Mouse (Mus musculus) megakaryocyte, embryonic 14.5 days (primary cell): ENCODE results near the gene Ric8b.

Experiments
- FLI1 ChIP-seq: IDR thresholded peaks from 2 replicates; pipeline ENCODE4 v1.6.1; 2012; ENCODE audit warnings: low read length, inconsistent platforms, mixed read lengths
- GATA1 ChIP-seq: IDR thresholded peaks from 3 replicates; pipeline ENCODE4 v1.6.1; 2012; ENCODE audit warnings: mixed read lengths, low read length, inconsistent platforms, borderline replicate concordance

GRCm38 (mm10) chr10:84967645-84968044 lies 50.2 kb downstream of the Ric8b start:
- TF ChIP-seq GATA1 = no peak
- TF ChIP-seq FLI1 = no peak
